Mouse (Mus musculus) left cerebral cortex, adult 2 months (tissue): ENCODE measurements around the gene Gm7298. TPM values are rescaled to one million over a fixed set of nuclear protein-coding genes. Genes with fewer than 3 reads are reported as not detected.
"Not testable (repeated sequence)": the region's sequence is repeated elsewhere in the genome, so short reads cannot be mapped to it uniquely, and the experiment has no call there.

Experiments used
- DNase-seq, 2 experiments: peaks; one replicate each; pipeline ENCODE4 v3.0.0; 2021 to 2022; ENCODE audit warnings: low spot score in 2 of 2, mixed read lengths in 1 of 2; ENCODE audit errors: extremely low spot score in 1 of 2
- H3K27ac ChIP-seq: fragments of 200-600 bp; 2 replicates; pipeline ENCODE4 v1.8.1; 2022
- H3K4me3 ChIP-seq: fragments of 200-600 bp; 2 replicates; pipeline ENCODE4 v1.8.1; 2022
- CTCF ChIP-seq: fragments of 200-600 bp; IDR thresholded peaks from 2 replicates; pipeline ENCODE4 v1.8.1; 2022; ENCODE audit warnings: antibody characterized with exemption, mild to moderate bottlenecking, moderate library complexity
- intact Hi-C: fragments of 180-260 bp; cut with DNase I; formaldehyde crosslinking; loops from one replicate; pipeline ENCODE4 v1.15.1; 2025
- long read RNA-seq, 2 experiments: library from polyadenylated mRNA; stranded (forward); transcript quantifications; one replicate each; pipeline ENCODE4 v2.0.0; 2021; ENCODE audit warnings: borderline mapping rate in 2 of 2
- total RNA-seq, 2 experiments: library from RNA; stranded (reverse); gene quantifications; 2 replicates each; pipeline ENCODE4 v1.2.3; 2021

Gene Gm7298
- total RNA-seq = not detected
- long read RNA-seq, experiment 1 = 0 reads
- long read RNA-seq, experiment 2 = 0 reads

DNA sequence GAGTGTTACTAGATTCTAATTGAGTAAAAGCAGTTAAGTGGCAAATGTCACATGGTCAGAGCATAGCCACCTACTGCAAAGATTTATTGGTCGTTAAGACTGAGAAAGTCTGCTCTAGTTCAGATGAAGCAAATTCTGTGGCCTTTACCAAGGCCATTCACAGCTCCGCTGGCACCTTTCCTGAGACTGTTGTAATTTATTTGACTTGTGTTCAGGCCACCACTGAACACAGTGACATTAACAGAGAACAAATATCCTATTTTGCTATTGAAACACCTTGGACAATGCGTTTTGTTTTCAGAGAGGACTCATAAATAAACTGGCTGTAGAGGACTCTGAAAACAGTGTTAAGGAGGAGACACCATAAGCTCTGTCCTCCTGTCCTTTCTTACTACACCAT, at the start of gene Gm7298:
Gene Gm7298, plus strand, starts transcription at position 301 of the 400 bp plus-strand sequence.
- no peak for TF ChIP-seq CTCF
- Histone ChIP-seq H3K4me3 (no peak within 1 kb of the TSS), H3K27ac (no peak within 1 kb of the TSS)
- DNase-seq = no peak
- intact Hi-C loops = no loop called here

DNA sequence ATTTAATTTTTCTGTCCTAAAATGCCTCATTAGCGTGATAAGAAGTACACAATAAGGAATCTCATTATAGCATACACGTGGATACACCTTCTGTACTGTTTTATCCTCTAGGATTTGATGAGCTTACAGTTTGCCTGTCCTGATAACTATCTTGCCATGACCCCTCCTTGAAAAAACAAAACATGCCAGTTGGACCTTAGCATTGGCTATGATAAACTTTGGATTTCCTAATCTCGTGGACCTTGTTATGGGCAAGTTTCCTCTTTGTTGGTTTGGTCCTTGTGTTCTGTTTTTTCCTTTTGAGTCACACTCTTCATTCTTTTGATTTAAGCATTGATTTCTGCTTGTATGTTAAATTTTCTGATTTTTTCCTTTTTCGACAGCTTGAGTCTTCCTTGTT, 95.3 kb downstream of the Gm7298 start:
- TF ChIP-seq CTCF = no peak
- no peak overlapping the region for H3K27ac ChIP-seq
- H3K4me3 ChIP-seq = no peak overlapping the region
- DNase-seq = no peak
- intact Hi-C loops = no loop called here

- intact Hi-C loops = no loop called here
- TF ChIP-seq CTCF = no peak
- DNase-seq = no peak
Measured at GRCm38 (mm10) chr6:121836361-121836760, 103.6 kb downstream of the Gm7298 start.

GRCm38 (mm10) chr6:121838271-121838670, 105.5 kb downstream of the Gm7298 start, which contains the start of gene Mug1:
Gene Mug1, plus strand, starts transcription at chr6:121838541.
- DNase-seq, H3K4me3 ChIP-seq, H3K27ac ChIP-seq, intact Hi-C loops: not testable (repeated sequence)

More at GRCm38 (mm10) chr6:121836361-121836760, 103.6 kb downstream of the Gm7298 start:
- no peak overlapping the region for H3K4me3 ChIP-seq
- H3K27ac ChIP-seq = no peak overlapping the region

Other genes starting within 250 kb of the Gm7298 start
- gene A2m, start 97.6 kb upstream of the Gm7298 start, total RNA-seq = 1 to 10 TPM; 2.6 to 2.9 TPM
- gene Mug1, start 105.6 kb downstream of the Gm7298 start, total RNA-seq = not detected